Mouse (Mus musculus): ENCODE measurements around the gene 1700003E16Rik. TPM values are rescaled to one million over a fixed set of nuclear protein-coding genes. Genes with fewer than 3 reads are reported as not detected.

1700003E16Rik gene
- total RNA-seq (2021) = under 1 TPM; 0.24 to 0.39 TPM
- long read RNA-seq, experiment 1, partial matches to known transcripts = 0 of 2 reads
- long read RNA-seq, experiment 1, other reads (novel, unspliced or antisense) = 2 of 2 reads
- long read RNA-seq, experiment 2, partial matches to known transcripts = 0 of 2 reads
- long read RNA-seq, experiment 2, other reads (novel, unspliced or antisense) = 1 of 2 reads

- peak; percentile 73 for DNase-seq
These were observed at the start of gene 1700003E16Rik, which contains the start of gene Wdr54 for GRCm38 (mm10) chr6:83156259-83156684. Gene 1700003E16Rik (plus strand): TSS chr6:83156404. Gene Wdr54 (minus strand): TSS chr6:83156397.

DNA sequence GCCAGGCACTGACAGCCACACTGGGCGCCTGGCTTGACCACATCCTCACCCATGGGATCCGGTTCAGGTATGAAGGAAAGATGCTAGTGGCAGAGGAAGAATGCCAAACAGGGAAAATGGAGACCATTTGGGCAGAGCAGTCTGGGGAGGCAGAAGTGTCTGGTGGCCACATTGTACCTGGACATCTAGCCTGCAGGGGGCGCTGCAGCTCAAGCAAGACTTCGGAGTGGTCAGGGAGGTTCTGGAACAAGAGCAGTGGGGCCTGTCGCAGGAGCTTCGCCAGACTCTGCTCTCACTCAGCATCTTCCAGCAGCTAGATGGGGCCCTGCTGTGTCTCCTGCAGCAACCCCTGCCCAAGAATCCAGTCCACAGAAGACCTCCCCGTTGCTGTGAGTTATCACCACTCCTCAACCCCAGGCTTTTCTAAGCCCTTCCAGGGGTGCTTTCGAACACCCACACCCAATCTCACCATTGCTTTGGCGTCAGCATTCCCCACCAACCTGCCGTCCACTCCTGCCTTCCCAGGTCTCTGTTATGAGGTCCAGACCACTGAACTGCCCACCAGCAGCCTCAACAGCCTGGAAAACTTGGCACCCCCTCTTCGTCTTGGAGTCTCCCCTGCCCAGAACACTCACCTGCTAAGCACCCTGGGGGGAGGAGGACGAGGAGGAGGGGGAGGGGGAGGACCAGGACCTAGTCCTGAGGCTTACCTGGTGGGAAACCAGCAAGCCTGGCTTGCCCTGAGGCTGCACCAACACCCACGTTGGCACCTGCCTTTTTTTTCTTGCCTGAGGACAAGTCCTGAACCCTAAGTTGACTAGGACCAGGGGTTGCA, 48.4 kb upstream of the 1700003E16Rik start:
- peak; percentile 91 for DNase-seq

GRCm38 (mm10) chr6:83108762-83109668, 47.2 kb upstream of the 1700003E16Rik start, which contains the start of gene Mrpl53:
Gene Mrpl53 (plus strand): TSS chr6:83109040.
- DNase-seq = peak; percentile 92

- no peak for DNase-seq
These were observed 44.6 kb upstream of the 1700003E16Rik start for GRCm38 (mm10) chr6:83111510-83112136.

DNA sequence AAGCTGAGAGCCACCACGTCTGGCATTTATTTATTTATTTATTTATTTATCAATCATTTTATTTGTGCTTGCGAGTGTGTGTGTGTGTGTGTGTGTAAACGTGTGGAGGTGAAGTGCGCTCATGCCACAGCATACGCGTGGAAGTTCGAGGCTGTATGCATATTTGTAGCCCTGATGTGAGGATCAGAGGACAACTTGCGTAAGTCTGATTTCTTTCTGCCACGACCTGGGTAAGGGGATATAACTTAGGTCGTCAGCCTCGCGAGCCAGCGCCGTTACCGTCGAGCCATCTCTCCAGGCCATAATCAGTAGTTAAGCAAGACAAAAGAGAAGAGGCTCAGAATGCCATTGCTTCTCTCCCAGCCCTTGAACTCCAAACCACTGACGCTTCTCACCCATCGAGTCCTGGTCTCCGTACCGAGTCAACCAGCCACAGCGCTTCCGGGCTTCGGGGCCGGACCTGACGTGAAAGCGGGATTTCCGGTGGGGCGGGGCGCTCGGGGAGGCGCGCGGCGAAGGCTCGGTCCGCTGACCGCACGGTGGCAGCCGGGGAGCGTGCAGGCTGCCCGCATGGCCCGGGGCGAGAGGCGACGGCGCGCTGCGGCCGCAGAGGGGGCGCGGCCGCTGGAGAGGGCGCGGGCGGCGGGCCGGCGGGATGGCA, 41.1 kb upstream of the 1700003E16Rik start, which contains the start of gene Mogs:
Gene Mogs, plus strand, starts transcription at position 486 of the 661 bp plus-strand sequence.
- DNase-seq = peak; percentile 98

DNA sequence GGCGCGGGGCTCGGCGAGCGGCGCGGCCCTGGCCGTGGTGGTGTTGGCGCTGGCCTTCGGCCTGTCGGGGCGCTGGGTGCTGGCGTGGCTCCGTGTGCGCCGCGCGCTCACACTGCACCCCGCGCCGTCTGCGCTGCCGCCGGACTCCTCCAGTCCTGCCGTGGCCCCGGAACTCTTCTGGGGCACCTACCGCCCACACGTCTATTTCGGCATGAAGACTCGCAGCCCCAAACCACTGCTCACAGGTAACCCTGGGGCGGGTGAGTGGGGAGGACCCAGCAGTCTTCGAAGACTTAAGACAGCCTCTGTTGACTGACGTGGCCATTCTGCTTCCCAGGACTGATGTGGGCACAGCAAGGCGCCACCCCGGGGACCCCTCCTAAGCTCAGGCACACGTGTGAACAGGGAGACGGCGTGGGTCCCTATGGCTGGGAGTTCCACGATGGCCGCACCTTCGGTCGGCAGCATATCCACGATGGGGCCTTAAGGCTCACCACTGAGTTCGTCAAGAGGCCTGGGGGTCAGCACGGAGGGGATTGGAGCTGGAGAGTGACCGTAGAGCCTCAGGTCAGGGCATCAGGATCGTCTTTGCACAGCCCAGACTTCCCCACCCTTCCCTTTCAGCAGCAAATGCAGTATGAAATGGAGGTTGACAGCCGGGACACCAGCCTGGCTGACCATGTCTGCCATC, 40.4 kb upstream of the 1700003E16Rik start:
- DNase-seq = no peak

GRCm38 (mm10) chr6:83116373-83117164, 39.6 kb upstream of the 1700003E16Rik start:
- no peak for DNase-seq

- DNase-seq = no peak
These were observed 39.1 kb upstream of the 1700003E16Rik start for GRCm38 (mm10) chr6:83117165-83117438.

DNA sequence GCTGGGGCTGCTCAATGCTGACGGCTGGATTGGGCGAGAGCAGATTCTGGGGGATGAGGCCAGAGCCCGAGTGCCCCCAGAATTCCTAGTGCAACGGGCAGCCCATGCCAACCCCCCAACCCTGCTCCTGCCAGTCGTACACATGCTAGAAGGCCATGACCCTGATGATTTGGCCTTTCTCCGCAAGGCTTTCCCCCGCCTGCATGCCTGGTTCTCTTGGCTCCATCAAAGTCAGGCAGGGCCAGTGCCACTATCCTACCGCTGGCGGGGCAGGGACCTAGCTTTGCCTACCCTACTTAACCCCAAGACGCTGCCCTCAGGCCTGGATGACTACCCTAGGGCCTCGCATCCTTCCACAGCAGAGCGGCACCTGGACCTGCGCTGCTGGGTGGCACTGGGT, 38.6 kb upstream of the 1700003E16Rik start:
- DNase-seq = peak; percentile 35

DNA sequence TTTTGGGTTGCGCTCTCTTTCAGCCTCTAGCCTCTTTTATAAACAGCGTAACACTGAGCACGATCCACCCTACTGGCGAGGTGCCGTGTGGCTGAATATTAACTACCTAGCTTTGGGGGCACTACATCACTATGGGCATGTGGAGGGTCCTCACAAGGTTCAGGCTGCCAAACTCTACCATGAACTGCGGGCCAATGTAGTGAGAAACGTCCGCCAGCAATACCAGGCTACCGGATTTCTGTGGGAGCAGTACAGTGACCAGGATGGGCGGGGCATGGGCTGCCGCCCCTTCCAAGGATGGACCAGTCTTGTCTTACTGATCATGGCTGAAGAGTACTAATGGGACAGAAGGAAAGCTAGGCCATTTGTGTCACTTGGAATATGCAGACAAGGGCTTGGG, 37.8 kb upstream of the 1700003E16Rik start:
- DNase-seq = no peak

GRCm38 (mm10) chr6:83118825-83119733, 37.1 kb upstream of the 1700003E16Rik start:
- no peak for DNase-seq

DNA sequence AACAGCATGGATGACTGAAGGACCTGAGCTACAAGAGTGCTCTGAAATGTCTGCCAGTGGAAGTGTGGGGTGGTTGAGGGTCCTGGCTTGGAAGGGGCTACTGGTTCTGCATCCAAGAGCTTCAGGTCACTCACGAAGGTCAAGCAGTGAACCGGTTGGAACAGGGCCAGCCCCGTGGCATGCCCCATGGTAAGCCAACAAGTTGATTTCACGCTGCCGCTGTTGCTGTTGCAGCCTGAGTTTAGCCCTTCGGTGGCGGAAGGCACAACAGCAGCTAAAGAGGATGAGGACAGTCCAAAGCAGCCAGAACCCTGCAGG, 36.5 kb upstream of the 1700003E16Rik start:
- peak; percentile 58 for DNase-seq

DNA sequence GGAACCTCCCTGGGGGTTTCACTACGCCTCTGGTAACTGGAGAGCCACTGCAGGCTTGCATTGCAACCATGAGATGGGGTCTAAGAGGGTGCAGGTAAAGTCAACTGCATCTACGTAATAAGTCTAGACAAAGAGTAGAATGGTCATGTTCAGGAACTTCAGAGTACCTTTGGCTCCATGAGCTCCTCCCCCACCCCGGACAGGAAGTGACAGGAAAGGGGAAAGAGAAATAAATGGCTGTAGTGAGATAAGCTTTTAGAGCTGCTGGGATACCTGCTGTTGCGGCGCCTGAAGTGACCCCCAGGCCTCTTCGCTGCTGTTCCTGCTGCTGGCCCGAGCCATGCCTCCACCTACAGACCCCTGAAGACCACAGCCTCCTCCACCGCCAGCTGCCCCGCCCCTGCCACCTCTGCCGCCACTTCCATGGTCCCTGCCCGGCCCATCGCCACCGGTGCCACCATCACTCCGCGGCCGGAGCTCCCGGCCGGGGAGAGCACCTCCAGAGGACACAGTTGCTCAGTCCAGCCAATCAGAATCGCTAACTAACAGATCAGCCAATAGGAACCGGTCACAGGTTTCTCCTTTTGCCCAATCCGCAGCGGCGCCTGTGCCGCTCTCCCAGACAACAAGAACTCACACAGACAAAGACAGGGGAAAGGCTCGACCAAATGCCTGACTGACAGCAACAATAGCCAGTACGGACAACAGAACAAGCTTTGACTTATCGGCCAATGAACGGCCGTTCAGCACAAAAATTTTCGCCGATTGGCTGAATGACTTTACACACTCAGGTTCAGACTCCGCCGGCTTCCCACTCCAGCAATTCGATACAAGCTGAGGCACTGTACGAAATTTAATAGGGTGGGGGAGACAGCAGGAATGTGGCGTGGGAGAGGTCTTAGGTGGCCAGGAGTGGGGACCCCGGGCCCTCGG, 35.0 kb upstream of the 1700003E16Rik start, which contains the start of gene Wbp1:
Gene Wbp1, minus strand, starts transcription at position 630 of the 933 bp plus-strand sequence.
- peak; percentile 94 for DNase-seq

DNA sequence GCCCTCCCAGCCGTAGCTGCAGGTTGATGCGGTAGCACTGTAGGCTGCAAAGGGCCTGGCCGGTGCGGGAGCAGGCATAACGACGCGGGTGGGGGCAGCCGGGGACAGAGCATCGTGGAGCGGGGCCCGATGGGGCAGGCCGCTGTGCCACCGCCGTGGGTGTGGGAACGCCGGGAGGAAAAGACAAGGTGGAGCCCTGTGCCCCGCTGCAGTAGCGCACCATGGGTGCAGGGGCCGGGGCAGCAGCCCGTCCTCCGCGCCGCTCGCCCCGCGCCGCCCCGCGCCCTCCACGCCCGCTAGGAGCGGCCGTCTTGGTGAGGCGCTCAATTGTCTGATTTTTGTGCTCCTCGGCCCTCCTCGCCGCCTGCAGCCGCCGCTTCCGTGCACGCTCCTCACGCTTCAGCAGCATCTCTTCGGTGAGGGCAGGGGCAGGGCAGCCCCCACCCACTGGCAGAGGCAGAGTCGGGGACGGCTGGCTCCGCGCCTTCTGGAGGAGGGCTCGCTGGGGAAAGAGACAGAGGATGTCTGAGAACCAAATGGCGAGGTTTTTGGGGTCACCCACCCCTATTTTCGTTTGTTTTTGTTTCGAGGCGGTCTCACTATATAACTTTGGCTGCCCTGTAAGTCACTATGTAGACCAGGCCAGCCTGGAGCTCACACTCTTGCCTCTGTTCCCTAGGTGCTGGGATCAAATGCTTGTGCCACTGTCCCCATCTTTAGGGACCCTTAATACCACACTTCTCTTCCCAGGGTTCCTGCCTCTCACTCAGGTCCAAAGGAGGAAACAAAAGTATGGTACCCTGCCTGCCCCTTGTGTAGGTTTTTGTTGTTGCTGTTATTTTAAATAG, 34.1 kb upstream of the 1700003E16Rik start:
- peak; percentile 34 for DNase-seq

DNA sequence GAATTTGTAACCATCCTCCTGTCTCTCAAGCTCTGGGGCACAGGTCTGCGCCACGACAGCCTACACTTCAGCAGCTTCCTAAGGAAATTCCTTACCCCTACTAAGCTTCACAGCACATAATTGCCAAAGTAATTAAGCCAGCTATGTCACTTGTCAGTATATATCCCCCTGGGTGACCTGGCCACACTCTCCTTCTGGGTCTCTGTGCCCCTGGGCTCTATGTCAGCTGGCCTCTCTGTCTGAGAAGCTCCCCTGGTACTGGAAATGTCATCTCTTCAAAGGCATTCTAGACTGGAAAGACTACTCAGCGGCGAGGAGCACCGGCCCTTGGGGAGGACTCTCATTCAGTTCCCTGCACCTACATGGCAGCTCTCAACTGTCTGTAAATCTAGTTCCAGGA, 33.2 kb upstream of the 1700003E16Rik start:
- DNase-seq = no peak

DNA sequence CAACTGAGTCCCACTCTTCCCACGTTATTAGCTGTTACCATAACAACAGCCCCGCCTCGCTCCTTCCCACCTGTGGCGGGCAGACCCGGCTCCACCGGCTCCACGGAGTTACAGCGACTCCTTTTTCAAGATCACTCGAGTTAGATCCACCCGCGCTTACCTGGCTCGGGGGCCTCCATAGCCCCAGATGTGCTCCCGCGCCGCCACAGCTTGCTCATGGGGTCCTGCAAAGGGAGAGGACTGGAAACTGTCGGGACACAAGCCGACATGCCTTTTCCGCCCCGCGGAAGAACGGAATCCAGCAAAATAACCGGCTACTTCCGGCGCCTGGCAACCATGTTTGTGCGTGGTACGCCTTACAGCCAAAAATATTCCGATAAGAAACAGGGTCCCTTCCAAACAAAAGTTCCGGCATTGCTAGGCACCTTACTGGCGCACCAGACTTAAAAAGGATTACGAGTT, 31.3 kb upstream of the 1700003E16Rik start:
- DNase-seq = peak; percentile 93

- DNase-seq = no peak
These were observed 30.9 kb upstream of the 1700003E16Rik start, which contains the start of gene Ino80b for GRCm38 (mm10) chr6:83125331-83125730. Gene Ino80b (minus strand): TSS chr6:83125431.
